Mouse (Mus musculus) heart, adult 2 months (tissue): ENCODE results near the gene Cacna1c.

Experiments
- CTCF ChIP-seq: fragments of 200-600 bp; IDR thresholded peaks from 2 replicates; pipeline ENCODE4 v1.8.1; 2022; ENCODE audit warnings: antibody characterized with exemption, mild to moderate bottlenecking, moderate library complexity
- EP300 ChIP-seq: fragments of 200-500 bp; IDR thresholded peaks from 2 replicates; pipeline ENCODE4 v1.6.1; 2011; ENCODE audit warnings: low read depth, low read length, control low read depth; ENCODE audit not compliant: insufficient read depth

DNA sequence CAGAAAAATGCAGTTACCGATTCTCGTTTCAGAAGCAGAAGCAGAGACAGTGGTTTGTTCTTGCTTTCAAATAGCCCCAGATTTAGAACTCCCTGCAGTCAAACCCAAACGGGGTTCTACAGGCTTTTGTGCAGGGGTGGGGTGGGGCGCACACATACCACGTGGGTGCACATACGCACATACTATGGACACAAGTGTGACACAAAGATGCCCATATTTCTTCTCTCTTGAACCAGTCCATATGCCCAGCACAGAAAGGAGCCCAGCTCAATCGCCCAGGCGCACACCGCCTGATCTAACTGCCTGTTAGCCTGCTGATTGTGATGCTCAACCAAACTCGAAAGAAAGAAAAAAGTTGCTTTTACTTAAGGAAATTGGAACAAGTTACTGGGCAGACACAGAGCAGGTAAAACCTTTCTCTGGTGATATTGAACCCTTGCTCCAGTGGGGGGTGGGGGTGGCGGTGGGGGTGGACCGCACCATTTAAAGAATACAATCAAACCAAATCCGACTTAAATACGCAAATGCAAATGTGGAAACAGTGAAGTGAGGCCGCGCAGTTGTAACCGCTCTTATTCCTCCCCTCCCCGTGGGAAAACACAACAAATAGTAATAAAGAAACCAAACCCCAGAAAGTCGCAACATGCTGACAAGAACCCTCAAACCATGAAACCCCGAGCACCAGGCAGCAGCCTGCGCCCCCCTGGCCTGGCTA is 603.4 kb downstream of the Cacna1c start:
- TF ChIP-seq CTCF = no peak
- TF ChIP-seq EP300 = no peak
